Comparison of ENCODE assay signal across 9 mouse cellular contexts in genomic region chr8:123018484-123019164, GRCm38 (mm10). TPM values are rescaled to one million over a fixed set of nuclear protein-coding genes. Genes with fewer than 3 reads are reported as not detected.
DNase-seq lines count a peak whose midpoint lies in the region; ATAC-seq and TF ChIP-seq lines count a peak whose summit lies in the region.
"Had no signal": no experiment of that assay in that cellular context is flagged by ENCODE, and none has a peak within 500 bp of the region (broad histone marks: within the 10 kb centered on the region; RNA-seq: fewer than 3 reads in every experiment).

No protein-coding gene starts in this region.

- peak; percentile 74 for DNase-seq in gastrocnemius, adult 2 months
- no peak for DNase-seq in gastrocnemius, postnatal 4 days (ENCODE audit: low spot score in 2 of 2)
- DNase-seq in liver, embryonic 13.5 days = no peak
- DNase-seq in liver, embryonic 11.5 days (ENCODE audit: low spot score) = no peak
- no peak for DNase-seq in forebrain, embryonic 11.5 days (ENCODE audit: low spot score)
- DNase-seq: lung, embryonic 14.5 days; midbrain, embryonic 14.5 days had no signal

- peak overlapping the region; percentile 70 for H3K27ac ChIP-seq in gastrocnemius, adult 2 months
- 0 out of 2 replicates have a peak overlapping the region, but pooled peaks have one; percentile 6 for H3K27ac ChIP-seq in liver, embryonic 13.5 days
- H3K27ac ChIP-seq in liver, embryonic 11.5 days (ENCODE audit: low read depth, low read length) = no peak overlapping the region
- peak overlapping the region; percentile 51; the same call in 1 of the 2 replicates for H3K27ac ChIP-seq in intestine, embryonic 15.5 days
- H3K27ac ChIP-seq in stomach, embryonic 15.5 days = 0 out of 2 replicates have a peak overlapping the region, but pooled peaks have one; percentile 31
- no peak overlapping the region for H3K27ac ChIP-seq in forebrain, embryonic 11.5 days (ENCODE audit: low read depth, low read length)

- H3K4me2 ChIP-seq in liver, embryonic 13.5 days = no peak overlapping the region
- no peak overlapping the region for H3K4me2 ChIP-seq in liver, embryonic 11.5 days
- no peak overlapping the region for H3K4me2 ChIP-seq in intestine, embryonic 15.5 days (replicated peaks)
- no peak overlapping the region for H3K4me2 ChIP-seq in stomach, embryonic 15.5 days
- no peak overlapping the region for H3K4me2 ChIP-seq in forebrain, embryonic 11.5 days (ENCODE audit: low read depth, low read length, severe bottlenecking)
- H3K4me2 ChIP-seq: lung, embryonic 14.5 days had no signal

- no peak overlapping the region for H3K4me3 ChIP-seq in gastrocnemius, adult 2 months
- H3K4me3 ChIP-seq in liver, embryonic 13.5 days (replicated peaks) = no peak overlapping the region
- H3K4me3 ChIP-seq in liver, embryonic 11.5 days (ENCODE audit: low read depth, low read length) = no peak overlapping the region
- no peak overlapping the region for H3K4me3 ChIP-seq in intestine, embryonic 15.5 days (replicated peaks)
- no peak overlapping the region for H3K4me3 ChIP-seq in stomach, embryonic 15.5 days (replicated peaks)
- H3K4me3 ChIP-seq in forebrain, embryonic 11.5 days (ENCODE audit: low read depth, low read length) = no peak overlapping the region

- H3K36me3 ChIP-seq in liver, embryonic 13.5 days = peaks cover 12% of the 10 kb centered on the region
- H3K36me3 ChIP-seq in liver, embryonic 11.5 days (ENCODE audit: control insufficient read depth, insufficient read depth, low read length) = peaks cover 7% of the 10 kb centered on the region
- H3K36me3 ChIP-seq in intestine, embryonic 15.5 days = no peaks in the 10 kb centered on the region
- H3K36me3 ChIP-seq in stomach, embryonic 15.5 days = no peaks in the 10 kb centered on the region
- H3K36me3 ChIP-seq in forebrain, embryonic 11.5 days (ENCODE audit: control insufficient read depth, insufficient read depth, low read length) = no peaks in the 10 kb centered on the region

- H3K9ac ChIP-seq in liver, embryonic 13.5 days = no peak overlapping the region
- H3K9ac ChIP-seq in liver, embryonic 11.5 days (ENCODE audit: low read depth, low read length) = no peak overlapping the region
- no peak overlapping the region for H3K9ac ChIP-seq in intestine, embryonic 15.5 days
- no peak overlapping the region for H3K9ac ChIP-seq in stomach, embryonic 15.5 days
- H3K9ac ChIP-seq in forebrain, embryonic 11.5 days (ENCODE audit: low read length) = no peak overlapping the region
- H3K9ac ChIP-seq: lung, embryonic 14.5 days had no signal

- TF ChIP-seq CTCF in gastrocnemius, adult 2 months (IDR thresholded peaks at IDR 0.05) = no peak

- no peaks in the 10 kb centered on the region for H3K9me3 ChIP-seq in liver, embryonic 13.5 days (replicated peaks)
- H3K9me3 ChIP-seq in liver, embryonic 11.5 days (ENCODE audit: control insufficient read depth, low read length) = no peaks in the 10 kb centered on the region
- no peaks in the 10 kb centered on the region for H3K9me3 ChIP-seq in intestine, embryonic 15.5 days
- H3K9me3 ChIP-seq in stomach, embryonic 15.5 days = no peaks in the 10 kb centered on the region
- H3K9me3 ChIP-seq in forebrain, embryonic 11.5 days (ENCODE audit: control insufficient read depth, low read length) = no peaks in the 10 kb centered on the region

- no peak for ATAC-seq in liver, embryonic 13.5 days (ENCODE audit: low read depth)
- ATAC-seq in liver, embryonic 11.5 days (replicated peaks; ENCODE audit: low FRiP score) = no peak
- ATAC-seq in intestine, embryonic 15.5 days = no peak
- no peak for ATAC-seq in stomach, embryonic 15.5 days (ENCODE audit: insufficient read depth, low FRiP score, low read depth)
- no peak for ATAC-seq in forebrain, embryonic 11.5 days (replicated peaks; ENCODE audit: low FRiP score)

- peaks cover 81% of the 10 kb centered on the region for H3K4me1 ChIP-seq in liver, embryonic 13.5 days (replicated peaks)
- peaks cover 28% of the 10 kb centered on the region for H3K4me1 ChIP-seq in liver, embryonic 11.5 days (replicated peaks; ENCODE audit: control insufficient read depth, insufficient read depth, low read length)
- H3K4me1 ChIP-seq in intestine, embryonic 15.5 days (replicated peaks) = peaks cover 47% of the 10 kb centered on the region
- peaks cover 39% of the 10 kb centered on the region for H3K4me1 ChIP-seq in stomach, embryonic 15.5 days
- peaks cover 5% of the 10 kb centered on the region; the same call in 1 of the 2 replicates for H3K4me1 ChIP-seq in forebrain, embryonic 11.5 days (replicated peaks; ENCODE audit: control insufficient read depth, insufficient read depth, low read length)

- intact Hi-C loops in gastrocnemius, adult 2 months (cut with DNase I) = no loop called here

- H3K27me3 ChIP-seq in liver, embryonic 13.5 days = no peaks in the 10 kb centered on the region
- no peaks in the 10 kb centered on the region for H3K27me3 ChIP-seq in liver, embryonic 11.5 days (replicated peaks; ENCODE audit: control insufficient read depth, insufficient read depth, low read length)
- no peaks in the 10 kb centered on the region for H3K27me3 ChIP-seq in intestine, embryonic 15.5 days (replicated peaks)
- no peaks in the 10 kb centered on the region for H3K27me3 ChIP-seq in stomach, embryonic 15.5 days (replicated peaks)
- H3K27me3 ChIP-seq in forebrain, embryonic 11.5 days (ENCODE audit: control insufficient read depth, insufficient read depth, low read length) = no peaks in the 10 kb centered on the region

- WGBS in liver, embryonic 13.5 days (ENCODE audit: insufficient replicate concordance) = 80% methylated on average over 4 of the region's 4 CpGs
- 84% methylated on average over 4 of the region's 4 CpGs for WGBS in liver, embryonic 11.5 days
- WGBS in intestine, embryonic 15.5 days = 58% methylated on average over 4 of the region's 4 CpGs
- WGBS in stomach, embryonic 15.5 days = 53% methylated on average over 4 of the region's 4 CpGs
- WGBS in forebrain, embryonic 11.5 days = 76% methylated on average over 4 of the region's 4 CpGs

RNA-seq across cellular contexts. Expression of gene Ankrd11, which starts 23.5 kb away (rescaled TPM):
- 10 to 100 TPM; 60.3 to 62.1 TPM for total RNA-seq in gastrocnemius, adult 2 months (2021)
- 10 to 100 TPM; 81.1 to 92.9 TPM for total RNA-seq in gastrocnemius, postnatal 4 days (2021)
- polyA plus RNA-seq in liver, embryonic 13.5 days (2015; fragmentation: Nextera tagmentation; extraction: Ambion mirVana) = 10.7 and 13.6 TPM in 2 replicates
- 49.2 and 53.8 TPM in 2 replicates for polyA plus RNA-seq in liver, embryonic 11.5 days (2014; fragmentation: Nextera tagmentation; extraction: Ambion mirVana)
- 50.9 and 53.9 TPM in 2 replicates for polyA plus RNA-seq in intestine, embryonic 15.5 days (2015; fragmentation: Nextera tagmentation; extraction: Ambion mirVana)
- 63.9 and 67.3 TPM in 2 replicates for polyA plus RNA-seq in stomach, embryonic 15.5 days (2015; fragmentation: Nextera tagmentation; extraction: Ambion mirVana)
- 94.4 and 95.0 TPM in 2 replicates for polyA plus RNA-seq in forebrain, embryonic 11.5 days (2014; fragmentation: Nextera tagmentation; extraction: Ambion mirVana)

RNA-seq across cellular contexts. Expression of gene Spg7, which starts 44.1 kb away (rescaled TPM):
- total RNA-seq in gastrocnemius, adult 2 months (2021) = 10 to 100 TPM; 67.4 to 74.9 TPM
- 10 to 100 TPM; 61.0 to 63.2 TPM for total RNA-seq in gastrocnemius, postnatal 4 days (2021)
- polyA plus RNA-seq in liver, embryonic 13.5 days (2015; fragmentation: Nextera tagmentation; extraction: Ambion mirVana) = 25.3 and 25.7 TPM in 2 replicates
- polyA plus RNA-seq in liver, embryonic 11.5 days (2014; fragmentation: Nextera tagmentation; extraction: Ambion mirVana) = 41.3 and 46.0 TPM in 2 replicates
- polyA plus RNA-seq in intestine, embryonic 15.5 days (2015; fragmentation: Nextera tagmentation; extraction: Ambion mirVana) = 51.7 and 52.5 TPM in 2 replicates
- polyA plus RNA-seq in stomach, embryonic 15.5 days (2015; fragmentation: Nextera tagmentation; extraction: Ambion mirVana) = 48.2 and 50.7 TPM in 2 replicates
- 43.5 and 52.6 TPM in 2 replicates for polyA plus RNA-seq in forebrain, embryonic 11.5 days (2014; fragmentation: Nextera tagmentation; extraction: Ambion mirVana)

Comparison
In these comparisons a context has a peak if more than half of its experiments do, and no peak if none do; other contexts are left out.
1. H3K27ac ChIP-seq: peak in gastrocnemius, adult 2 months (single experiment), liver, embryonic 13.5 days (single experiment), intestine, embryonic 15.5 days (single experiment) and stomach, embryonic 15.5 days (single experiment); none in liver, embryonic 11.5 days (single experiment) and forebrain, embryonic 11.5 days (single experiment).